Mouse (Mus musculus): ENCODE measurements around the gene Gabbr1. TPM values are rescaled to one million over a fixed set of nuclear protein-coding genes. Genes with fewer than 3 reads are reported as not detected.

Gene Gabbr1
- polyA plus RNA-seq (2015; fragmentation: Nextera tagmentation; extraction: Ambion mirVana): 6.0 and 8.3 TPM in 2 replicates

DNA sequence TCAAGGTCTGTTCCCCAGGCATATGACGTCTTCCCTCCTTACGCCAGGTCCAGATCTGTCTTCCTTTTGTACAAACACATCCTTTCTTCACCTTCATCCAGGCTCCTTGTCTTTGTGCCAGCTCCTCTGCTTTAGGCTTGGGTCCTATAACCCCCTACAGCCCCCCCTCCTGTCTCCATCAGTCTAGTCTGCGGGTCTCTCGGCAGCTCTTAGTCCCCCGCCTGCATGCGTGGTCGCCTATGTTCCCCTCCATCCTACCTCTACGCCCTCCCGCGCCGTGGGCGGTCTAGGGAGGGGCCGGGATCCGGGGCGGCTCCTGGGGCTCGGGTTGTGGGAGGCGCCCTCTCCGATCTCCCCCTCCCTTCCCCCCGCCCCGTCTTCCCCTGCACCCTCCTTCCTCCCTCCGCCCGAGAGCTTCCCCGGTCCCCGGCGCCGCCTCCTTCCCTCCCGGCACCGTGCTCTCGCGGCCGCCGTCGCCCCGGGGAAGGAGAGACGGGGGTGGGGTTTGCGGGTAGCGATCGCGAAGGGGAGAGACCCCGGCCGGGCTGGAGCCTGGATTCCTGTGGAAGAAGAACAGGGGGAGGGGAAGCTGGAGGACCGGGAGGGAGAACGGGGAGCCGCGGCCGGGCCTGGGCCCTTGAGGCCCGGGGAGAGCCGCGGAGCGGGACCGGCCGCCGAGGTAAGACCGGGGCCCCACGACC lies at the start of gene Gabbr1:
TSS of gene Gabbr1 (plus strand) at position 356 of the 701 bp plus-strand sequence.
- under 1% methylated on average over 48 of the region's 55 CpGs for WGBS
- Histone ChIP-seq H3K36me3 (no peaks in the 10 kb centered on the region), H3K4me3 (replicated peaks) (peak within 1 kb of the TSS; percentile 86), H3K9me3 (replicated peaks) (no peaks in the 10 kb centered on the region), H3K27ac (peak within 1 kb of the TSS; percentile 85), H3K9ac (peak within 1 kb of the TSS; percentile 89), H3K4me1 (peaks cover 35% of the 10 kb centered on the region), H3K4me2 (peak within 1 kb of the TSS; percentile 97), H3K27me3 (peaks cover 5% of the 10 kb centered on the region)
- ATAC-seq (replicated peaks; ENCODE audit: low FRiP score): peak; percentile 88

DNA sequence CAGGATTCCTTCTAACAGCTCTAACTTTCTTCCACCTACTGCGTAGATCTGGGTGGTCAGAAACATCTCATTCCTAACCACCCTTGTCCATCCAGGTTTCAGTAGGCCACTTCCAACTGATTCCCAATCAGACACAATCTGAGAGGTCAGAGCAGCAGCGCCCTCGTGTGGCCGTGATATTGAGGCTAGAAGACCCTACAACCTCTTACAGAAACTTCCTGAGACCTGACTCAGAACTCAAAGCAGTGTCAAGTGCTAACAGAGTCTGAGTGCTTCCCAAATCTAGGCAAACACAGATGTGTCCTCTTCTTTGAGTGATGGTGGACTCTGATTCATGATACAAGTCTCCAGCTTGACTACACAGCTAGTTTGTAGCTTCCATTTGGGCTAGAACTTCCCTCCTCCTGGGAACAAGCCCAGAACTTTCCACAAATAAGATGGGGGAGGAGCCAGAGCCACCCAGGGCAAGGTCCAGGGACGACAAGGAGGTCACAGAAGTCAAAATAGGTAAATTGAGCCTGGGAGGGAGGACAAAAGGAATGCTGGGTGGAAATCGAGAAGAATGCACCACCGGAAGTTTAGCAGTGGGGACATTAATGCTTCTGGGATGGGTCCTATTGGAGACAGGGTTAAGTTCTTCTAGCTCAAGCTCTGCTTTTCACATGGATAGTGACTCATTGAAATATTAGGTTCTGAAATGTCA lies 48.6 kb upstream of the Gabbr1 start:
- Histone ChIP-seq H3K4me1 (0 out of 2 replicates have a peak, but pooled peaks cover 2% of the 10 kb centered on the region), H3K27ac (no peak overlapping the region), H3K9me3 (replicated peaks) (no peaks in the 10 kb centered on the region), H3K9ac (no peak overlapping the region), H3K4me3 (replicated peaks) (no peak overlapping the region), H3K27me3 (no peaks in the 10 kb centered on the region), H3K4me2 (no peak overlapping the region), H3K36me3 (no peaks in the 10 kb centered on the region)
- 20% methylated on average over 7 of the region's 7 CpGs for WGBS
- peak; percentile 43; the same call in 1 of the 2 replicates for ATAC-seq (replicated peaks; ENCODE audit: low FRiP score)

DNA sequence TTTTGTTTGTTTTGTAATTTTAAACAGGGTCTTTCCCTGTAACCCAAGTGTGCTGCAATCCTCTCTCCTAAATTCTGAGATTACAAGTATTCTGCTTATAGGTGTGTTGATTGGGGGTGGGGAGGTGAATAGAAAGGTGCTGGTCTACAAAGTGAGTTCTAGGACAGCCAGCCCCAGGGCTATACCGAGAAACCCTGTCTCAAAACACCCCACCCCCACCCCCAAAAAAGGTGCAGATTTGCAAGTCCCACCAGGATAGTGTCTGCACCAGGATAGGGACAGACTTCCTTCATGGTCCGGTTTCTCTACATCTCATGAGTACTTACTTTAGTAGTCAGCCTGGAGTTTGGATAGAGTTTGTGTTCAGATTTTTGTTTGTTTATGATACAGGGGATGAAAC lies 47.3 kb upstream of the Gabbr1 start:
- H3K36me3 ChIP-seq: no peaks in the 10 kb centered on the region
- no peak overlapping the region for H3K27ac ChIP-seq
- no peak overlapping the region for H3K4me2 ChIP-seq
- no peaks in the 10 kb centered on the region for H3K9me3 ChIP-seq (replicated peaks)
- H3K4me3 ChIP-seq (replicated peaks): no peak overlapping the region
- H3K27me3 ChIP-seq: no peaks in the 10 kb centered on the region
- ATAC-seq (replicated peaks; ENCODE audit: low FRiP score): no peak
- no peak overlapping the region for H3K9ac ChIP-seq
- WGBS: 76% methylated on average over 2 of the region's 2 CpGs
- peaks cover 9% of the 10 kb centered on the region; the same call in 1 of the 2 replicates for H3K4me1 ChIP-seq

DNA sequence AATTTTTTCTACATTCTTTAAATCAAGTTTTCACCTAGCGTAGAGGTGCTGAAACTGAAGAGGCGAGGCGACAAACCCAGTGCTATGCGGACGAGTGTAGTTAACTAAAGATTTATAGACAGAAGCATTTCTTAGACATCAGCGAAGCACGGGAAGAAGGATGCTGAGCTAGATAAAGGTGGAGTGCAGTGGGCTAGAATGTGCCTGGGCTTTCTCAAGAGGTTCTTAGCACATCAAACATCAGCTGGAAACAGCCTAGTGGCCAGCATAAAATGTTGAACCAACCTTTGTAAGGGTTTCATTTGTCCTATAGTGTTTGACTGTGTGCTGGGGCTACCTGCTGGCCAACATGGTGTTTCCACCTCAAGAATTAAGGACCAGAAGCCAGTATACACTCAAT lies 44.9 kb upstream of the Gabbr1 start, which contains the start of gene Zfp57:
TSS of gene Zfp57 (plus strand) at position 301 of the 400 bp plus-strand sequence.
- Histone ChIP-seq H3K36me3 (peaks cover 12% of the 10 kb centered on the region), H3K4me3 (replicated peaks) (peak within 1 kb of the TSS; percentile 60), H3K27me3 (no peaks in the 10 kb centered on the region), H3K4me2 (peak within 1 kb of the TSS; percentile 80), H3K9me3 (replicated peaks) (no peaks in the 10 kb centered on the region), H3K27ac (no peak within 1 kb of the TSS), H3K4me1 (peaks cover 11% of the 10 kb centered on the region; the same call in 1 of the 2 replicates), H3K9ac (no peak within 1 kb of the TSS)
- no peak for ATAC-seq (replicated peaks; ENCODE audit: low FRiP score)
- 89% methylated on average over 7 of the region's 7 CpGs for WGBS

DNA sequence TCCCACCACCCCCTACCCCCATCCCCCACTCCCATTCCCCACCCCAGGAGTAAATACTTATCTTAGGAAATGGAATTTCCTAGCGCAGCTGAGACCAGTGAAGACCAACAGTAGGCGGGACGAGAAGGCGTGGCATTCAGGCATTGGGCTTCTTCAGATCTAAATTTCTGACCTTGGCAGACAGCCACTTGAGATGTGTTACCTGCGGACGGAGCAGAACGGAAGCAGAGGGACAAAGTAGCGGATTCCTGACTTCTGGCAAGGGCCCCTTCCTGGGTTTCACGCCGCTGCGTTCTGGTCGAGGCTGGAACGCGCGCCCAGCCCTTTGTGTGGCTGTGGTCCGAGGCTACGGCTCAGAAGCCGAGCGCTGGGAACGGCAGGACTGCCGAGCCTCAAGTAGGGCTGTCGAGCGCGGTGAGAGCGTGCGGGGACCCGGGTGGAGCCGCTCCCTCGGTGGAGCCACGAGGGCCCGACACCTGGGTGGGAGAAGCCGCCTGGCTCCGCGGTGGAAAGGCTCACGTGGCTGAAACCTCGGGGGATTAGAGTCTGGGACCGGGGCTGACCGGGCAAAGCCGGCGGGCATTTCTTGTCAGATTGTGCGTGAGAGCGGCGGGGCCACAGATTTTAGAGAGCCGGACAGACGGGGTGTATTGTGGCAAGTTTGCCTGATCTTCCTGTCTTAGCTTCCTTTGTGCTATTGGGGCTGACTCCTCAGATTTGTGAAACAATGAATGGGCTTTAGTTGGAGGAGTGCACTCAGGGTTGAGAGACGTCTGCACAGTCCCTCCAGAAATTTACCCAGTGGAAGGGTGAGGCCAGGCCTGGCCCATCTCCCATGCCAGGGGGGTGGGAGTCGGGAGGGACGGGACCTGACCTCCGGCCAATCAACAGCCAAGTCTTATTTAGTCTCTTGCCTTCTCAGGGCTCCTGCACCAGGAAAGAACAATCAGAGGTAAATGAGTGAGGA lies 43.1 kb upstream of the Gabbr1 start:
- Histone ChIP-seq H3K4me2 (peak overlapping the region; percentile 80), H3K27ac (peak overlapping the region; percentile 86), H3K9ac (peak overlapping the region; percentile 75), H3K4me1 (peaks cover 11% of the 10 kb centered on the region; the same call in 1 of the 2 replicates), H3K27me3 (no peaks in the 10 kb centered on the region), H3K9me3 (replicated peaks) (no peaks in the 10 kb centered on the region), H3K36me3 (peaks cover 29% of the 10 kb centered on the region), H3K4me3 (replicated peaks) (peak overlapping the region; percentile 60)
- ATAC-seq (replicated peaks; ENCODE audit: low FRiP score): peak; percentile 92
- under 1% methylated on average over 49 of the region's 49 CpGs for WGBS

DNA sequence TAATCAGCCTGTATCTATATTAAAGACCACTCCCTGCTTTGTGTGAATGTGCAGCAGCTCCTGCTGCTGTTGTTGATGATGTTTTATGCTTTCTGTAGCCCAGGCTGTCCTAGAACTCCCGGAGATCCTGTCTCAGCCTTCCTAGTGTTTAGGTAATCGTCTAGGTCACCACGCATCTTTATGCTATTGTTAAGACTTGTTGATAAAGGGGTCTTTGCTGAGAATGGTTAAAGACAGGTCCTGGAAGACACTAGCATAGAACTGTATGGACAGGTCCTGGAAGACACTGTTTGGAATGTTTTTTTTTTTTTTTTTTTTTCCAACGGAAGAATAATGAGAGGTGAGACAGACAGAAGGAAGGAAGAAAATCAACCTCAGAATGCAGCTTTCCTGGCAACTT lies 42.4 kb upstream of the Gabbr1 start:
- Histone ChIP-seq H3K27ac (no peak overlapping the region), H3K4me3 (replicated peaks) (peak overlapping the region; percentile 60), H3K9ac (peak overlapping the region; percentile 75), H3K4me2 (peak overlapping the region; percentile 80), H3K36me3 (peaks cover 36% of the 10 kb centered on the region), H3K4me1 (peaks cover 11% of the 10 kb centered on the region; the same call in 1 of the 2 replicates), H3K9me3 (replicated peaks) (no peaks in the 10 kb centered on the region), H3K27me3 (no peaks in the 10 kb centered on the region)
- 36% methylated on average over 4 of the region's 4 CpGs for WGBS
- ATAC-seq (replicated peaks; ENCODE audit: low FRiP score): no peak

DNA sequence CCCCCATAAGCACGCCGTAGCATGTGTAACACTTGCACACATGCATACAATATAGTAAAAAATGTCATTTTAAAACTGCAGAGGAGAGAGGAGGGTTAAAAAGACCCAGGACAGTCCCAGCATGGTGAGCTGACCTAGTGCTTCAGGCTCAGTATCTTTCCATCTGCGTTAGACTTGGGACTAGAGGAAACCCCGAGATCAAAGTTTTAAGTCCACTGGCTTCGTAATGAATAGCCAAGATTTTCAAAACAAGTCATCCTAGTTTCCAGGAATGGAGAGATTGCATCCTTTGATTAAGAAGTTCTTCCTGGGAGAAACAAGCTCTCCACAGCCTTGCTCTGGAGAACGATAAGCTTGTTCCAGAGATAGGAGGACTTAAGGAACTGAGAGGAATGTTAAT lies 37.6 kb upstream of the Gabbr1 start:
- Histone ChIP-seq H3K27ac (no peak overlapping the region), H3K36me3 (peaks cover 66% of the 10 kb centered on the region), H3K4me3 (replicated peaks) (no peak overlapping the region), H3K27me3 (no peaks in the 10 kb centered on the region), H3K4me2 (no peak overlapping the region), H3K9ac (no peak overlapping the region), H3K4me1 (peaks cover 10% of the 10 kb centered on the region), H3K9me3 (replicated peaks) (no peaks in the 10 kb centered on the region)
- no peak for ATAC-seq (replicated peaks; ENCODE audit: low FRiP score)
- 81% methylated on average over 6 of the region's 6 CpGs for WGBS

DNA sequence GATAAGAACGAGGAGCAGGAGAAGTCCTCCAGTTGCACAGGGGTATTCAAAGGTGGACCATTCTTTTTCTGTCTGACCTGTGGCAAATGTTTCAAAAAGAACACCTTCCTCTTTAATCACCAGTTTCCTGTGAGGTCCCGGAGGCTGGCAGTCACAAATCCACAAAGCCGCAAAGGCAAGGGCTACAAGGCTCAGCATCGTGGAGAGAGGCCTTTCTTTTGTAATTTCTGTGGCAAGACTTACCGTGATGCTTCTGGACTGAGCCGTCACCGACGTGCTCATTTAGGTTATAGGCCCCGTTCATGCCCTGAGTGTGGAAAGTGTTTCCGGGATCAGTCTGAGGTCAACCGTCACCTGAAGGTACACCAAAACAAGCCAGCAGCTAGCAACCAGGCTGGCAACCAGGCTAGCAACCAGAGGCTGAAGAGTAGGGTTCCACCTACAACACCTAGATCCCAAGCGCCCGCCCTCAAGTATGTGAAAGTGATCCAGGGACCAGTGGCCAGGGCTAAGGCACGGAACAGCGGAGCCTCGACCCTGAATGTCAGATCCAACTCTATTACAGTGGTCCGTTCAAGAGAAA lies 36.2 kb upstream of the Gabbr1 start:
- no peak overlapping the region for H3K9ac ChIP-seq
- H3K27ac ChIP-seq: no peak overlapping the region
- WGBS: 94% methylated on average over 17 of the region's 17 CpGs
- no peaks in the 10 kb centered on the region for H3K9me3 ChIP-seq (replicated peaks)
- no peak overlapping the region for H3K4me3 ChIP-seq (replicated peaks)
- no peak overlapping the region for H3K4me2 ChIP-seq
- H3K36me3 ChIP-seq: peaks cover 64% of the 10 kb centered on the region
- peaks cover 4% of the 10 kb centered on the region; the same call in 1 of the 2 replicates for H3K4me1 ChIP-seq
- H3K27me3 ChIP-seq: no peaks in the 10 kb centered on the region
- ATAC-seq (replicated peaks; ENCODE audit: low FRiP score): no peak

DNA sequence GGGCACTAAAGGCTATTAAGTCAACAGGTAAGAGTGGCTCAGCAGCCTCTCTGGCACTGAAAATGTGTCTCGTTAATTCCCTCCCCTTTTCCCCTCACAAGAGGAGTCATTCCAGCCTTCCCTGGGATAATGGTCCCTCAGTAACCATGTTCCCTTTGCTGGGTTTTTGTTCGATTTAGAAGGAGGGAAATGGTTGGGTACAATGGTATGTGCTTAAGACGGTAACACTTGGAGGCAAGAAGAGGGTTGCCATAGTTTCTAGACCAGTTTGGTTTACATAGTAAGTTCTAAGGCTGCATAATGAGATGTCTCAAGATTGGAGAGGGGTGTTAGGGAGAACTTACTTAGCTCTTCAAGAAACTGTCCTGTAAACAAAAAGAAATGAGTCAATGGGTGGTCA lies 34.0 kb upstream of the Gabbr1 start:
- Histone ChIP-seq H3K4me3 (replicated peaks) (no peak overlapping the region), H3K27ac (no peak overlapping the region), H3K9ac (no peak overlapping the region), H3K27me3 (no peaks in the 10 kb centered on the region), H3K4me1 (peaks cover 4% of the 10 kb centered on the region; the same call in 1 of the 2 replicates), H3K36me3 (peaks cover 47% of the 10 kb centered on the region), H3K9me3 (replicated peaks) (no peaks in the 10 kb centered on the region), H3K4me2 (no peak overlapping the region)
- no peak for ATAC-seq (replicated peaks; ENCODE audit: low FRiP score)
- 86% methylated on average over 3 of the region's 3 CpGs for WGBS

DNA sequence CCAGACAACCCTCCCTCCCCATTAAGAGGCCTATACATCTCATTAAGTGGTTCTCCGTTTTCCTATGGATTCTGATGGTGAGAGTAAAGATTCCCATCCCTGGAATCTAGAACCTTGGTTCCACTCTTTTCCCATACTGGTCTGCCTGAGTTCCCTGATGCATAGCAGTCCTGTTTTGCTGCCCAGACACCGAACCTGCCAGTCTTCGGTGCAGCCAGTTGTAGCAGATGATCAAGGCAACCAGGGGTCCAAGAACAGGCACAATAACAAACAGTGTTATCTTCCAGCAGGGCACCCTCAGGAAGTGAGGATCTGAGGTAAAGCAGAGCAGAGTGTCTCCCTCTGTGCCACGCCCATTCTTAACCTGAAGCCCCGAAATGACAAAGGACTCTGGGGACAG lies 33.6 kb upstream of the Gabbr1 start:
- Histone ChIP-seq H3K36me3 (peaks cover 42% of the 10 kb centered on the region), H3K27me3 (no peaks in the 10 kb centered on the region), H3K4me3 (replicated peaks) (no peak overlapping the region), H3K4me1 (peaks cover 4% of the 10 kb centered on the region; the same call in 1 of the 2 replicates), H3K27ac (no peak overlapping the region), H3K9ac (no peak overlapping the region), H3K4me2 (no peak overlapping the region), H3K9me3 (replicated peaks) (no peaks in the 10 kb centered on the region)
- WGBS: 67% methylated on average over 5 of the region's 5 CpGs
- ATAC-seq (replicated peaks; ENCODE audit: low FRiP score): no peak

DNA sequence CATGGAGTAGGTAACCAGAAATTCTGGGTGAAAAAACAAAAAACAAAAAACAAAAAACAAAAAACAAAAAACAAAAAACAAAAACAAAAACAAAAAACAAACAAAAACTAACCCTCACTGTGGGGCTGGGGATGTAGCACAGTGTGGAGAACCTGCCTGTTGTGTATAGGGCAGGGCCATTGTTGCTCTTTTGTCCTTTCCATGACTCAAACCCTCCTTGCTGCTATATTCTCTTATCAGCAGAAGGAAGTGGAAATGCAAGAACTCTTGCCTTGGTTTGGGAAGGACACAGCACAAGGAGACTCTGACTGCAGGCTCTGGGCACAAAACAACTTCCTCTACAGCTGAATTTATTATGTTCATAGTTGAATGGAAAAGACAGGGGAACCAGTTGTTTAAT lies 29.4 kb upstream of the Gabbr1 start:
- Histone ChIP-seq H3K27me3 (no peaks in the 10 kb centered on the region), H3K36me3 (peaks cover 1% of the 10 kb centered on the region; the same call in 1 of the 2 replicates), H3K27ac (no peak overlapping the region), H3K4me1 (peaks cover 4% of the 10 kb centered on the region; the same call in 1 of the 2 replicates), H3K9me3 (replicated peaks) (no peaks in the 10 kb centered on the region), H3K9ac (no peak overlapping the region), H3K4me3 (replicated peaks) (no peak overlapping the region), H3K4me2 (no peak overlapping the region)
- no peak for ATAC-seq (replicated peaks; ENCODE audit: low FRiP score)

All from kidney, embryonic 15.5 days (tissue).